Mouse (Mus musculus): ENCODE measurements around the gene Cend1. TPM values are rescaled to one million over a fixed set of nuclear protein-coding genes. Genes with fewer than 3 reads are reported as not detected.

Gene Cend1
- polyA plus RNA-seq, 1 experiment from 2014 or later: 8.8 TPM

GRCm38 (mm10) chr7:141461521-141462332 is 32.4 kb upstream of the Cend1 start:
- Histone ChIP-seq H3K27me3 (ENCODE audit: low read depth, poor library complexity, severe bottlenecking) (peaks cover 99% of the 10 kb centered on the region), H3K4me3 (peak overlapping the region; percentile 59), H3K36me3 (peaks cover 5% of the 10 kb centered on the region; the same call in 1 of the 2 replicates), H3K4me1 (peaks cover 60% of the 10 kb centered on the region), H3K9me3 (replicated peaks) (no peaks in the 10 kb centered on the region), H3K27ac (peak overlapping the region; percentile 68)
- 2% methylated on average over 59 of the region's 59 CpGs for WGBS
- no peak for DNase-seq (ENCODE audit: low spot score)

- Histone ChIP-seq H3K36me3 (peaks cover 5% of the 10 kb centered on the region; the same call in 1 of the 2 replicates), H3K4me3 (peak within 1 kb of the TSS; percentile 59), H3K27ac (peak within 1 kb of the TSS; percentile 68), H3K9me3 (replicated peaks) (no peaks in the 10 kb centered on the region), H3K27me3 (ENCODE audit: low read depth, poor library complexity, severe bottlenecking) (peaks cover 91% of the 10 kb centered on the region), H3K4me1 (peaks cover 62% of the 10 kb centered on the region)
- no peak for DNase-seq (ENCODE audit: low spot score)
- 75% methylated on average over 15 of the region's 15 CpGs for WGBS
These were observed 31.3 kb upstream of the Cend1 start, which contains the start of gene Cracr2b for GRCm38 (mm10) chr7:141460391-141461113. Cracr2b (plus strand) TSS chr7:141461094.

- no peaks in the 10 kb centered on the region for H3K9me3 ChIP-seq (replicated peaks)
- H3K4me3 ChIP-seq: no peak overlapping the region
- H3K27ac ChIP-seq: 0 out of 2 replicates have a peak overlapping the region, but pooled peaks have one; percentile 11
- no peak for DNase-seq (ENCODE audit: low spot score)
- peaks cover 86% of the 10 kb centered on the region for H3K27me3 ChIP-seq (ENCODE audit: low read depth, poor library complexity, severe bottlenecking)
- peaks cover 62% of the 10 kb centered on the region for H3K4me1 ChIP-seq
- WGBS: 78% methylated on average over 5 of the region's 5 CpGs
- peaks cover 5% of the 10 kb centered on the region; the same call in 1 of the 2 replicates for H3K36me3 ChIP-seq
These were observed 30.7 kb upstream of the Cend1 start for GRCm38 (mm10) chr7:141460001-141460390.

- H3K4me3 ChIP-seq: no peak overlapping the region
- no peak for DNase-seq (ENCODE audit: low spot score)
- H3K27me3 ChIP-seq (ENCODE audit: low read depth, poor library complexity, severe bottlenecking): peaks cover 79% of the 10 kb centered on the region
- peaks cover 5% of the 10 kb centered on the region; the same call in 1 of the 2 replicates for H3K36me3 ChIP-seq
- 85% methylated on average over 17 of the region's 17 CpGs for WGBS
- H3K4me1 ChIP-seq: peaks cover 62% of the 10 kb centered on the region
- H3K9me3 ChIP-seq (replicated peaks): no peaks in the 10 kb centered on the region
- H3K27ac ChIP-seq: no peak overlapping the region
These were observed 30.0 kb upstream of the Cend1 start for GRCm38 (mm10) chr7:141459301-141459711.

GRCm38 (mm10) chr7:141458661-141459060 is 29.4 kb upstream of the Cend1 start:
- H3K9me3 ChIP-seq (replicated peaks): no peaks in the 10 kb centered on the region
- no peak overlapping the region for H3K4me3 ChIP-seq
- no peak for DNase-seq (ENCODE audit: low spot score)
- H3K4me1 ChIP-seq: peaks cover 56% of the 10 kb centered on the region
- peaks cover 73% of the 10 kb centered on the region for H3K27me3 ChIP-seq (ENCODE audit: low read depth, poor library complexity, severe bottlenecking)
- H3K27ac ChIP-seq: no peak overlapping the region
- H3K36me3 ChIP-seq: peaks cover 5% of the 10 kb centered on the region; the same call in 1 of the 2 replicates
- WGBS: 87% methylated on average over 11 of the region's 11 CpGs

GRCm38 (mm10) chr7:141457986-141458660 is 28.8 kb upstream of the Cend1 start:
- Histone ChIP-seq H3K36me3 (peaks cover 5% of the 10 kb centered on the region; the same call in 1 of the 2 replicates), H3K4me3 (no peak overlapping the region), H3K9me3 (replicated peaks) (no peaks in the 10 kb centered on the region), H3K27ac (no peak overlapping the region), H3K27me3 (ENCODE audit: low read depth, poor library complexity, severe bottlenecking) (peaks cover 67% of the 10 kb centered on the region), H3K4me1 (peaks cover 51% of the 10 kb centered on the region)
- 81% methylated on average over 15 of the region's 15 CpGs for WGBS
- peak; percentile 68 for DNase-seq (ENCODE audit: low spot score)

- H3K4me1 ChIP-seq: peaks cover 42% of the 10 kb centered on the region
- no peak overlapping the region for H3K27ac ChIP-seq
- no peaks in the 10 kb centered on the region for H3K9me3 ChIP-seq (replicated peaks)
- peaks cover 58% of the 10 kb centered on the region for H3K27me3 ChIP-seq (ENCODE audit: low read depth, poor library complexity, severe bottlenecking)
- peaks cover 7% of the 10 kb centered on the region for H3K36me3 ChIP-seq
- no peak for DNase-seq (ENCODE audit: low spot score)
- H3K4me3 ChIP-seq: no peak overlapping the region
- 91% methylated on average over 14 of the region's 14 CpGs for WGBS
These were observed 27.9 kb upstream of the Cend1 start for GRCm38 (mm10) chr7:141457236-141457635.

- Histone ChIP-seq H3K4me3 (no peak overlapping the region; the same call in 1 of the 2 replicates), H3K9me3 (replicated peaks) (no peaks in the 10 kb centered on the region), H3K4me1 (peaks cover 37% of the 10 kb centered on the region), H3K27ac (no peak overlapping the region), H3K36me3 (peaks cover 12% of the 10 kb centered on the region), H3K27me3 (ENCODE audit: low read depth, poor library complexity, severe bottlenecking) (peaks cover 53% of the 10 kb centered on the region)
- no peak for DNase-seq (ENCODE audit: low spot score)
- WGBS: 86% methylated on average over 6 of the region's 6 CpGs
These were observed 27.4 kb upstream of the Cend1 start for GRCm38 (mm10) chr7:141456739-141457138.

- DNase-seq (ENCODE audit: low spot score): peak; percentile 58
- WGBS: 1% methylated on average over 23 of the region's 23 CpGs
- peaks cover 29% of the 10 kb centered on the region for H3K4me1 ChIP-seq
- H3K9me3 ChIP-seq (replicated peaks): no peaks in the 10 kb centered on the region
- peaks cover 21% of the 10 kb centered on the region for H3K36me3 ChIP-seq
- H3K4me3 ChIP-seq: peak overlapping the region; percentile 60
- H3K27me3 ChIP-seq (ENCODE audit: low read depth, poor library complexity, severe bottlenecking): peaks cover 44% of the 10 kb centered on the region
- H3K27ac ChIP-seq: peak overlapping the region; percentile 69
These were observed 26.5 kb upstream of the Cend1 start for GRCm38 (mm10) chr7:141455610-141456314.

- peaks cover 28% of the 10 kb centered on the region for H3K4me1 ChIP-seq
- under 1% methylated on average over 45 of the region's 45 CpGs for WGBS
- H3K36me3 ChIP-seq: peaks cover 28% of the 10 kb centered on the region
- DNase-seq (ENCODE audit: low spot score): peak; percentile 93
- H3K27me3 ChIP-seq (ENCODE audit: low read depth, poor library complexity, severe bottlenecking): peaks cover 37% of the 10 kb centered on the region
- H3K9me3 ChIP-seq (replicated peaks): no peaks in the 10 kb centered on the region
- peak within 1 kb of the TSS; percentile 60 for H3K4me3 ChIP-seq
- peak within 1 kb of the TSS; percentile 69 for H3K27ac ChIP-seq
These were observed 25.8 kb upstream of the Cend1 start, which contains the start of gene Pnpla2 for GRCm38 (mm10) chr7:141454967-141455551. Pnpla2 (plus strand) TSS chr7:141455198.

- H3K27ac ChIP-seq: no peak overlapping the region
- WGBS: 71% methylated on average over 2 of the region's 2 CpGs
- H3K4me1 ChIP-seq: peaks cover 33% of the 10 kb centered on the region
- H3K4me3 ChIP-seq: no peak overlapping the region
- peaks cover 38% of the 10 kb centered on the region for H3K36me3 ChIP-seq
- H3K9me3 ChIP-seq (replicated peaks): no peaks in the 10 kb centered on the region
- peaks cover 22% of the 10 kb centered on the region for H3K27me3 ChIP-seq (ENCODE audit: low read depth, poor library complexity, severe bottlenecking)
- no peak for DNase-seq (ENCODE audit: low spot score)
These were observed 24.3 kb upstream of the Cend1 start for GRCm38 (mm10) chr7:141453636-141454035.

GRCm38 (mm10) chr7:141451928-141452327 is 22.6 kb upstream of the Cend1 start:
- no peak overlapping the region for H3K27ac ChIP-seq
- no peaks in the 10 kb centered on the region for H3K9me3 ChIP-seq (replicated peaks)
- no peak overlapping the region for H3K4me3 ChIP-seq
- H3K27me3 ChIP-seq (ENCODE audit: low read depth, poor library complexity, severe bottlenecking): peaks cover 7% of the 10 kb centered on the region; the same call in 1 of the 2 replicates
- peaks cover 42% of the 10 kb centered on the region for H3K36me3 ChIP-seq
- peaks cover 39% of the 10 kb centered on the region for H3K4me1 ChIP-seq
- no peak for DNase-seq (ENCODE audit: low spot score)

Data from limb, embryonic 10.5 days (tissue).